13 mouse cellular contexts compared by ENCODE assay signal in the genomic region with DNA sequence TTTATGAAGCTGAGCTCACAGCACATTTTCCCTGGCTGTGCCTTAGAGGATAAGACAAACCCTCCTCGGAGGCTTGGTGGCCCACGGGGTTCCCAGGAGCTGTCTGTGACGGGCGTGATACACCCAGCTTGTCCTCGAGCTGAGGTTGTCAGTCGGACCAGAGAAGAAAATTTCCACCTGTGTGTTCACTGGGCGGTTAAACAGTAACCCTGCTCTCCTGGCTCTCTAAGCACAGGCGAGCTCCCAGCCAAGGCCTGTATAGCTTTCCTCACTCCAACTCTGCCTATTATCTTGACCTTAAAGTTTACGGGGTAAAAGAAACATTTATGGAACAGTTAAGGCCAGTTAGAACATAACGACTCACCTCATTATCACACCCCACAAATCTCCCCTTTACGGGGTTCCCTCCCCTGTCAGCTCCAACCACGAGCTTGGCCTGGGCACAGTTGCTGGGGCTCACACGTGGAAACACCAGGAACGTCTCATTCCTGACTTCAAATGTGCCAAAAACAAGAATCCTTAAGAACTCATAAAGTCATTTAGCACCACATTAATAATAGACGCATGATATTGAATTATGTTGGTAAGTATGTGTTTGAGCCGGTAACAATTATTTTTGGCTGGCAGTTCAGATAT.
DNase-seq lines count a peak whose midpoint lies in the region; ATAC-seq and TF ChIP-seq lines count a peak whose summit lies in the region.
"Had no signal": no experiment of that assay in that cellular context is flagged by ENCODE, and none has a peak within 500 bp of the region (broad histone marks: within the 10 kb centered on the region; RNA-seq: fewer than 3 reads in every experiment).

No protein-coding gene starts in this region.

- TF ChIP-seq CTCF in MEL (IDR thresholded peaks at IDR 0.05 in 2 of 3, conservative IDR thresholded peaks at IDR 0.05 in 1 of 3; ENCODE audit: control insufficient read depth in 1 of 3, insufficient read depth in 1 of 3, low read depth in 2 of 3, low read length in 3 of 3, poor library complexity in 1 of 3, severe bottlenecking in 1 of 3) = no peak
- no peak for TF ChIP-seq CTCF in kidney, adult 2 months (conservative IDR thresholded peaks at IDR 0.05; ENCODE audit: insufficient read depth, insufficient read length, low read depth, low read length)
- TF ChIP-seq CTCF in liver, postnatal 0 days (IDR thresholded peaks at IDR 0.05; ENCODE audit: low read depth) = no peak

- WGBS in kidney, adult 2 months = 28% methylated on average over 16 of the region's 16 CpGs
- 42% methylated on average over 16 of the region's 16 CpGs for WGBS in limb, embryonic 11.5 days
- 56% methylated on average over 16 of the region's 16 CpGs for WGBS in liver, postnatal 0 days (ENCODE audit: insufficient replicate concordance)

- TF ChIP-seq POLR2A in MEL (IDR thresholded peaks at IDR 0.05; ENCODE audit: control insufficient read depth in 1 of 2, insufficient read depth in 1 of 2, low read depth in 1 of 2, low read length in 2 of 2, poor library complexity in 1 of 2) = no peak
- no peak for TF ChIP-seq POLR2A in kidney, adult 2 months (IDR thresholded peaks at IDR 0.05; ENCODE audit: low read depth, low read length)

- peaks cover 7 to 19% of the 10 kb centered on the region in 2 experiments for H3K4me1 ChIP-seq in MEL (ENCODE audit: control insufficient read depth in 1 of 2, insufficient read depth in 2 of 2, low read length in 2 of 2)
- H3K4me1 ChIP-seq in kidney, adult 2 months (ENCODE audit: control insufficient read depth, insufficient read depth, low read length) = peaks cover 13% of the 10 kb centered on the region
- H3K4me1 ChIP-seq in limb, embryonic 11.5 days (ENCODE audit: control insufficient read depth, insufficient read depth, low read length) = no peaks in the 10 kb centered on the region
- no peaks in the 10 kb centered on the region for H3K4me1 ChIP-seq in liver, postnatal 0 days (ENCODE audit: insufficient read depth)
- H3K4me1 ChIP-seq: embryonic facial prominence, embryonic 12.5 days had no signal

- H3K4me2 ChIP-seq in limb, embryonic 11.5 days (ENCODE audit: low read depth, severe bottlenecking) = no peak overlapping the region
- no peak overlapping the region for H3K4me2 ChIP-seq in liver, postnatal 0 days (ENCODE audit: low read depth, low read length)
- H3K4me2 ChIP-seq: embryonic facial prominence, embryonic 12.5 days; forebrain, embryonic 13.5 days had no signal

- ATAC-seq in limb, embryonic 11.5 days (ENCODE audit: insufficient number of reproducible peaks, low FRiP score, low TSS enrichment, low read depth) = peak; percentile 69
- peak; percentile 72 for ATAC-seq in liver, postnatal 0 days
- no peak for ATAC-seq in megakaryocyte-erythroid progenitor cell, adult 5-6 weeks (replicated peaks; ENCODE audit: low FRiP score, low TSS enrichment, poor library complexity, severe bottlenecking)
- ATAC-seq: forebrain, embryonic 13.5 days had no signal

- H3K9ac ChIP-seq in MEL (ENCODE audit: control insufficient read depth, low read depth, low read length, poor library complexity, severe bottlenecking) = peak overlapping the region; percentile 18; the same call in 1 of the 2 replicates
- no peak overlapping the region for H3K9ac ChIP-seq in limb, embryonic 11.5 days (ENCODE audit: low read length)
- no peak overlapping the region for H3K9ac ChIP-seq in liver, postnatal 0 days (replicated peaks)
- H3K9ac ChIP-seq: embryonic facial prominence, embryonic 12.5 days; forebrain, embryonic 13.5 days had no signal

- no peak for TF ChIP-seq RAD21 in MEL (IDR thresholded peaks at IDR 0.05; ENCODE audit: low read depth, low read length)

- H3K4me3 ChIP-seq in MEL (ENCODE audit: control insufficient read depth in 1 of 2, insufficient read depth in 1 of 2, low read depth in 2 of 2, low read length in 2 of 2) = no peak overlapping the region
- H3K4me3 ChIP-seq in kidney, adult 2 months (ENCODE audit: insufficient read depth, low read depth, low read length) = no peak overlapping the region
- H3K4me3 ChIP-seq in limb, embryonic 11.5 days (ENCODE audit: low read depth, low read length) = no peak overlapping the region
- H3K4me3 ChIP-seq in liver, postnatal 0 days (ENCODE audit: low read depth, low read length) = no peak overlapping the region
- H3K4me3 ChIP-seq: embryonic facial prominence, embryonic 12.5 days; forebrain, embryonic 13.5 days had no signal

- H3K36me3 ChIP-seq in MEL (ENCODE audit: control insufficient read depth in 1 of 2, insufficient read depth in 2 of 2, low read length in 2 of 2) = peaks cover 0 to 13% of the 10 kb centered on the region in 2 experiments; a peak in 2 of 4 replicates
- no peaks in the 10 kb centered on the region for H3K36me3 ChIP-seq in kidney, adult 2 months (ENCODE audit: control insufficient read depth, insufficient read depth, low read length)
- no peaks in the 10 kb centered on the region for H3K36me3 ChIP-seq in limb, embryonic 11.5 days (ENCODE audit: control insufficient read depth, insufficient read depth, low read length)
- H3K36me3 ChIP-seq in liver, postnatal 0 days (replicated peaks; ENCODE audit: insufficient read depth, low read length) = no peaks in the 10 kb centered on the region
- H3K36me3 ChIP-seq: embryonic facial prominence, embryonic 12.5 days had no signal

- H3K27me3 ChIP-seq in MEL (ENCODE audit: control insufficient read depth in 1 of 2, insufficient read depth in 2 of 2, low read length in 2 of 2) = no peaks in the 10 kb centered on the region
- no peaks in the 10 kb centered on the region for H3K27me3 ChIP-seq in kidney, adult 2 months (replicated peaks; ENCODE audit: control insufficient read depth, insufficient read depth, low read length)
- peaks cover 5% of the 10 kb centered on the region; the same call in 1 of the 2 replicates for H3K27me3 ChIP-seq in limb, embryonic 11.5 days (ENCODE audit: control insufficient read depth, insufficient read depth, low read length)
- no peaks in the 10 kb centered on the region for H3K27me3 ChIP-seq in liver, postnatal 0 days (ENCODE audit: insufficient read depth, low read length)
- H3K27me3 ChIP-seq: embryonic facial prominence, embryonic 12.5 days; forebrain, embryonic 13.5 days had no signal

- no peaks in the 10 kb centered on the region for H3K9me3 ChIP-seq in MEL (replicated peaks; ENCODE audit: insufficient read depth, low read length)
- H3K9me3 ChIP-seq in limb, embryonic 11.5 days (ENCODE audit: control insufficient read depth, low read length) = no peaks in the 10 kb centered on the region
- no peaks in the 10 kb centered on the region for H3K9me3 ChIP-seq in liver, postnatal 0 days (ENCODE audit: low read length)
- H3K9me3 ChIP-seq: embryonic facial prominence, embryonic 12.5 days; forebrain, embryonic 13.5 days had no signal

- peak; percentile 35 for DNase-seq in MEL (ENCODE audit: low read depth, low spot score)
- DNase-seq in kidney, adult 2 months = peak; percentile 88
- peak; percentile 77 for DNase-seq in limb, embryonic 11.5 days (ENCODE audit: low spot score)
- no peak for DNase-seq in liver, postnatal 0 days
- no peak for DNase-seq in adrenal gland, postnatal 14 days
- DNase-seq in adrenal gland, adult 18-20 months (ENCODE audit: low spot score in 2 of 2) = no peak
- DNase-seq in cerebellum, adult 18-20 months = no peak
- DNase-seq: adrenal gland, postnatal 36 days; cerebellum, adult 2 months; thymus, adult 18-20 months had no signal

- peak in 1 of 2 experiments; percentile 63; a peak in 2 of 4 replicates for TF ChIP-seq EP300 in MEL (IDR thresholded peaks at IDR 0.05; ENCODE audit: low read depth in 1 of 2, low read length in 2 of 2)
- no peak for TF ChIP-seq EP300 in liver, postnatal 0 days (IDR thresholded peaks at IDR 0.05; ENCODE audit: low read depth)

- peak overlapping the region; percentile 38 for H3K27ac ChIP-seq in MEL (ENCODE audit: control insufficient read depth, low read depth, low read length)
- H3K27ac ChIP-seq in kidney, adult 2 months (ENCODE audit: insufficient read depth, low read depth, low read length) = peak overlapping the region; percentile 67
- H3K27ac ChIP-seq in limb, embryonic 11.5 days (replicated peaks; ENCODE audit: low read depth, low read length) = no peak overlapping the region
- peak overlapping the region; percentile 60 for H3K27ac ChIP-seq in liver, postnatal 0 days (ENCODE audit: low read depth)
- H3K27ac ChIP-seq: embryonic facial prominence, embryonic 12.5 days; forebrain, embryonic 13.5 days had no signal

- no peaks in the 10 kb centered on the region for H3K79me2 ChIP-seq in MEL (ENCODE audit: control insufficient read depth, insufficient read depth, low read length, poor library complexity)

TF ChIP-seq in MEL, 35 proteins besides CTCF, POLR2A, EP300 and RAD21:
- TF ChIP-seq POLR2AphosphoS2 (IDR thresholded peaks at IDR 0.05; ENCODE audit: low read length) (no peak), MAX (IDR thresholded peaks at IDR 0.05; ENCODE audit: low read length) (no peak), SIN3A (IDR thresholded peaks at IDR 0.05; ENCODE audit: low read length) (no peak), MYB (IDR thresholded peaks at IDR 0.05; ENCODE audit: low read depth, low read length) (peak; percentile 82), GATA1 (IDR thresholded peaks at IDR 0.05; ENCODE audit: low read depth, low read length) (0 out of 2 replicates have a peak, but pooled peaks have one; percentile 41)

Comparison
In these comparisons a context has a peak if more than half of its experiments do, and no peak if none do; other contexts are left out.
1. DNase-seq: peak in MEL (single experiment), kidney, adult 2 months (single experiment) and limb, embryonic 11.5 days (single experiment); none in liver, postnatal 0 days (single experiment), adrenal gland, postnatal 14 days (single experiment), adrenal gland, adult 18-20 months (0 of 2) and cerebellum, adult 18-20 months (0 of 2).